Mouse (Mus musculus) ES-Bruce4 (cell line): Measurements from ENCODE around the gene Plxna1. TPM values are rescaled to one million over a fixed set of nuclear protein-coding genes. Genes with fewer than 3 reads are reported as not detected.

ENCODE experiments used
- H3K27ac ChIP-seq: 2 replicates; pipeline ENCODE4 v1.5.1; 2012; ENCODE audit warnings: low read length, inconsistent platforms; ENCODE audit not compliant: insufficient read depth
- H3K27me3 ChIP-seq: 2 replicates; pipeline ENCODE4 v1.6.1; 2012; ENCODE audit warnings: mild to moderate bottlenecking, low read length, inconsistent platforms; ENCODE audit not compliant: control insufficient read depth, poor library complexity, insufficient read depth, severe bottlenecking
- H3K36me3 ChIP-seq: 2 replicates; pipeline ENCODE4 v1.6.1; 2012; ENCODE audit warnings: inconsistent platforms, mild to moderate bottlenecking, low read length, moderate library complexity; ENCODE audit not compliant: control insufficient read depth, poor library complexity, insufficient read depth, severe bottlenecking
- H3K4me1 ChIP-seq: one replicate; pipeline ENCODE4 v1.8.1; 2011; ENCODE audit warnings: low read length; ENCODE audit not compliant: control insufficient read depth, insufficient read depth
- H3K4me3 ChIP-seq: 2 replicates; pipeline ENCODE4 v1.5.1; 2011; ENCODE audit warnings: low read depth, mild to moderate bottlenecking, low read length
- H3K9ac ChIP-seq: 2 replicates; pipeline ENCODE4 v1.6.1; 2012; ENCODE audit warnings: low read depth, mild to moderate bottlenecking, inconsistent platforms; ENCODE audit not compliant: poor library complexity, severe bottlenecking
- H3K9me3 ChIP-seq: replicated peaks from 2 replicates; pipeline ENCODE4 v1.6.1; 2012; ENCODE audit warnings: mild to moderate bottlenecking, low read length, inconsistent platforms; ENCODE audit not compliant: control insufficient read depth, poor library complexity, insufficient read depth, severe bottlenecking
- CTCF ChIP-seq: IDR thresholded peaks from one replicate; pipeline ENCODE4 v1.8.1; 2011; ENCODE audit warnings: low read depth, low read length
- EP300 ChIP-seq: IDR thresholded peaks from 2 replicates; pipeline ENCODE4 v1.6.1; 2011; ENCODE audit warnings: low read depth, low read length; ENCODE audit not compliant: insufficient read depth
- POLR2A ChIP-seq: IDR thresholded peaks from one replicate; pipeline ENCODE4 v1.8.1; 2011; ENCODE audit warnings: low read length; ENCODE audit not compliant: insufficient read depth
- polyA plus RNA-seq: library from polyadenylated mRNA; stranded (reverse); fragments of >200 nt; gene quantifications from 2 replicates; pipeline ENCODE4 v1.2.4, GENCODE M21; 2011; ENCODE audit warnings: low read depth; ENCODE audit not compliant: missing spikeins, insufficient read depth, insufficient read length

Gene Plxna1
- polyA plus RNA-seq, 1 experiment, result 106 TPM

GRCm38 (mm10) chr6:89351441-89352137 lies 10.8 kb downstream of the Plxna1 start:
- TF ChIP-seq POLR2A (no peak), EP300 (no peak), CTCF (peak; percentile 40)
- Histone ChIP-seq H3K4me1 (peaks cover 3% of the 10 kb centered on the region), H3K4me3 (no peak overlapping the region), H3K27me3 (no peaks in the 10 kb centered on the region), H3K9ac (no peak overlapping the region), H3K27ac (peak overlapping the region; percentile 12; the same call in 1 of the 2 replicates), H3K9me3 (no peaks in the 10 kb centered on the region), H3K36me3 (peaks cover 3% of the 10 kb centered on the region; the same call in 1 of the 2 replicates)

- Histone ChIP-seq H3K27me3 (no peaks in the 10 kb centered on the region), H3K4me1 (peaks cover 3% of the 10 kb centered on the region), H3K9me3 (no peaks in the 10 kb centered on the region), H3K27ac (no peak overlapping the region), H3K36me3 (peaks cover 3% of the 10 kb centered on the region; the same call in 1 of the 2 replicates), H3K9ac (no peak overlapping the region), H3K4me3 (no peak overlapping the region)
- TF ChIP-seq CTCF (no peak), POLR2A (no peak)
Measured at GRCm38 (mm10) chr6:89350520-89350919, 11.9 kb downstream of the Plxna1 start.

GRCm38 (mm10) chr6:89350037-89350515 lies 12.3 kb downstream of the Plxna1 start:
- TF ChIP-seq EP300, result no peak
- TF ChIP-seq POLR2A, result no peak
- no peak for TF ChIP-seq CTCF
- Histone ChIP-seq H3K9ac (no peak overlapping the region), H3K27ac (no peak overlapping the region), H3K4me1 (peaks cover 3% of the 10 kb centered on the region), H3K9me3 (no peaks in the 10 kb centered on the region), H3K36me3 (peaks cover 3% of the 10 kb centered on the region; the same call in 1 of the 2 replicates), H3K4me3 (no peak overlapping the region), H3K27me3 (no peaks in the 10 kb centered on the region)

- H3K9ac ChIP-seq, result no peak overlapping the region
- H3K27me3 ChIP-seq, result no peaks in the 10 kb centered on the region
- H3K9me3 ChIP-seq, result no peaks in the 10 kb centered on the region
- TF ChIP-seq EP300, result no peak
- no peak for TF ChIP-seq POLR2A
- no peak for TF ChIP-seq CTCF
- H3K36me3 ChIP-seq, result peaks cover 2% of the 10 kb centered on the region; the same call in 1 of the 2 replicates
- no peak overlapping the region for H3K4me3 ChIP-seq
- H3K27ac ChIP-seq, result no peak overlapping the region
- peaks cover 3% of the 10 kb centered on the region for H3K4me1 ChIP-seq
Measured at GRCm38 (mm10) chr6:89348363-89348762, 14.1 kb downstream of the Plxna1 start.

- peaks cover 5% of the 10 kb centered on the region; the same call in 1 of the 2 replicates for H3K36me3 ChIP-seq
- H3K9ac ChIP-seq, result no peak overlapping the region
- H3K4me3 ChIP-seq, result no peak overlapping the region
- H3K27ac ChIP-seq, result no peak overlapping the region
- TF ChIP-seq CTCF (no peak), POLR2A (no peak), EP300 (no peak)
- H3K4me1 ChIP-seq, result peaks cover 3% of the 10 kb centered on the region
- no peaks in the 10 kb centered on the region for H3K27me3 ChIP-seq
- no peaks in the 10 kb centered on the region for H3K9me3 ChIP-seq
Measured at GRCm38 (mm10) chr6:89347792-89348191, 14.6 kb downstream of the Plxna1 start.

GRCm38 (mm10) chr6:89345855-89346254 lies 16.6 kb downstream of the Plxna1 start:
- H3K9me3 ChIP-seq, result no peaks in the 10 kb centered on the region
- no peaks in the 10 kb centered on the region for H3K27me3 ChIP-seq
- H3K4me1 ChIP-seq, result no peaks in the 10 kb centered on the region
- no peak overlapping the region for H3K4me3 ChIP-seq
- H3K9ac ChIP-seq, result no peak overlapping the region
- H3K27ac ChIP-seq, result no peak overlapping the region
- TF ChIP-seq POLR2A (no peak), EP300 (no peak), CTCF (no peak)
- peaks cover 18% of the 10 kb centered on the region for H3K36me3 ChIP-seq
